ENCODE assay signal across 12 mouse cellular contexts in the genomic region with DNA sequence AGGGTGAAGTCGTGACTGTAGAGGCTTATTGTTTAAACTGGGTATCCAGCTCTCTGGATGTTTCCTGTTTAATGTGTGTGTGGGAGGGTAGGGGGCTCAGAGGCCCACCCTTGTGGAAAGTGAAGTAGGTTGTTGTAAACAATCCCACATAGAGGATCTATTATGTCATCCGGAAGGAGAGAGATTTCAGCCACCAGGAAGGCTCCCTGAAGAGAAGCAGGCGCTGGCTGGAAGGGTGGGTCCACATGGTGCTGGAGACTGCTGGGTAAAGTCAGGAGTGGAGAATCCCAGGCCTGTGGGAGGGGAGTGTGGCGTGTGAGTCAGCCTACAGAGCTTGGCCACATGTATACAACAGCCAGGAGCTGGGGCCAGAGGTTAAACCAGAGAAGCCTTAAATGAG. TPM values are rescaled to one million over a fixed set of nuclear protein-coding genes. Genes with fewer than 3 reads are reported as not detected.
DNase-seq lines count a peak whose midpoint lies in the region; ATAC-seq and TF ChIP-seq lines count a peak whose summit lies in the region.
"Had no signal": no experiment of that assay in that cellular context is flagged by ENCODE, and none has a peak within 500 bp of the region (broad histone marks: within the 10 kb centered on the region; RNA-seq: fewer than 3 reads in every experiment).

No protein-coding gene starts in this region.

- peak; percentile 94 for TF ChIP-seq EP300 in lung, postnatal 0 days (IDR thresholded peaks at IDR 0.05)

- 25% methylated on average over 4 of the region's 4 CpGs for WGBS in heart, embryonic 14.5 days
- 15% methylated on average over 4 of the region's 4 CpGs for WGBS in lung, postnatal 0 days
- WGBS in midbrain, embryonic 10.5 days = 56% methylated on average over 4 of the region's 4 CpGs

- peak overlapping the region; percentile 32; the same call in 1 of the 2 replicates for H3K9ac ChIP-seq in ES-E14 (ENCODE audit: insufficient read depth, low read depth, low read length, poor library complexity, severe bottlenecking)
- H3K9ac ChIP-seq in heart, embryonic 14.5 days (ENCODE audit: low read length) = no peak overlapping the region
- H3K9ac ChIP-seq in lung, postnatal 0 days (replicated peaks; ENCODE audit: low read depth) = no peak overlapping the region

- H3K27me3 ChIP-seq in heart, embryonic 14.5 days (ENCODE audit: control insufficient read depth, insufficient read depth, low read length) = no peaks in the 10 kb centered on the region
- no peaks in the 10 kb centered on the region for H3K27me3 ChIP-seq in lung, postnatal 0 days (replicated peaks; ENCODE audit: insufficient read depth, low read length)
- H3K27me3 ChIP-seq in midbrain, embryonic 10.5 days (ENCODE audit: low read depth, poor library complexity, severe bottlenecking) = no peaks in the 10 kb centered on the region

- ATAC-seq in heart, embryonic 14.5 days (ENCODE audit: insufficient number of reproducible peaks, insufficient read depth, low FRiP score, low read depth) = peak; percentile 26; the same call in 1 of the 2 replicates
- ATAC-seq in lung, postnatal 0 days = peak; percentile 80

- H3K27ac ChIP-seq in ES-E14 (ENCODE audit: insufficient read depth, low read depth, low read length, poor library complexity, severe bottlenecking) = no peak overlapping the region
- H3K27ac ChIP-seq in heart, embryonic 14.5 days (replicated peaks in 1 of 2; ENCODE audit: control insufficient read depth in 1 of 2, insufficient read depth in 1 of 2, low read depth in 2 of 2, low read length in 2 of 2) = peak overlapping the region; percentile 58 to 67; a peak in 3 of 4 replicates
- H3K27ac ChIP-seq in lung, postnatal 0 days (ENCODE audit: low read length) = peak overlapping the region; percentile 79
- H3K27ac ChIP-seq in midbrain, embryonic 10.5 days (replicated peaks) = no peak overlapping the region

- in situ Hi-C loops in ES-E14 (cut with MboI; ENCODE audit: low sequenced_read_pairs in 2 of 2, unreplicated experiment in 2 of 2) = no loop called here

- peaks cover 0 to 3% of the 10 kb centered on the region in 2 experiments; a peak in 2 of 4 replicates for H3K4me1 ChIP-seq in ES-E14 (ENCODE audit: control insufficient read depth in 2 of 2, insufficient read depth in 2 of 2, low read length in 2 of 2, poor library complexity in 1 of 2)
- H3K4me1 ChIP-seq in heart, embryonic 14.5 days (ENCODE audit: control insufficient read depth in 2 of 2, insufficient read depth in 2 of 2, low read length in 2 of 2) = peaks cover 21 to 27% of the 10 kb centered on the region in 2 experiments
- H3K4me1 ChIP-seq in lung, postnatal 0 days (ENCODE audit: insufficient read depth, low read depth, low read length) = peaks cover 15% of the 10 kb centered on the region
- peaks cover 38% of the 10 kb centered on the region for H3K4me1 ChIP-seq in midbrain, embryonic 10.5 days

- intact Hi-C loops in gastrocnemius, postnatal 14 days (cut with DNase I; ENCODE audit: low total_unique reads) = no loop called here

- H3K9me3 ChIP-seq in ES-E14 (ENCODE audit: control insufficient read depth, insufficient read depth, low read depth, low read length) = no peaks in the 10 kb centered on the region
- H3K9me3 ChIP-seq in heart, embryonic 14.5 days (ENCODE audit: control insufficient read depth, low read length) = no peaks in the 10 kb centered on the region
- no peaks in the 10 kb centered on the region for H3K9me3 ChIP-seq in lung, postnatal 0 days (ENCODE audit: low read length)
- H3K9me3 ChIP-seq in midbrain, embryonic 10.5 days (replicated peaks) = no peaks in the 10 kb centered on the region

- DNase-seq in gastrocnemius, postnatal 14 days = peak; percentile 26
- DNase-seq in gastrocnemius, adult 18-20 months (ENCODE audit: low spot score) = no peak
- no peak for DNase-seq in ES-E14 (ENCODE audit: low read depth, low spot score)
- DNase-seq in lung, postnatal 0 days (ENCODE audit: low spot score) = peak; percentile 87
- no peak for DNase-seq in midbrain, embryonic 10.5 days (ENCODE audit: low spot score)
- DNase-seq in frontal cortex, postnatal 10 days (ENCODE audit: low spot score in 2 of 2) = no peak
- no peak for DNase-seq in cerebellum, postnatal 10 days

- no peak overlapping the region for H3K4me2 ChIP-seq in heart, embryonic 14.5 days (ENCODE audit: low read length)
- no peak overlapping the region for H3K4me2 ChIP-seq in lung, postnatal 0 days (replicated peaks; ENCODE audit: low read depth, low read length)

- H3K4me3 ChIP-seq in ES-E14 (ENCODE audit: insufficient read depth in 1 of 2, low read depth in 1 of 2, low read length in 2 of 2, poor library complexity in 1 of 2, severe bottlenecking in 1 of 2) = no peak overlapping the region
- no peak overlapping the region for H3K4me3 ChIP-seq in heart, embryonic 14.5 days (ENCODE audit: control insufficient read depth in 1 of 2, insufficient read depth in 1 of 2, low read depth in 1 of 2, low read length in 2 of 2)
- no peak overlapping the region for H3K4me3 ChIP-seq in lung, postnatal 0 days (ENCODE audit: low read depth, low read length)
- H3K4me3 ChIP-seq in midbrain, embryonic 10.5 days = no peak overlapping the region

- no peak for TF ChIP-seq CTCF in lung, postnatal 0 days (IDR thresholded peaks at IDR 0.05)

- no peaks in the 10 kb centered on the region for H3K36me3 ChIP-seq in ES-E14 (ENCODE audit: control insufficient read depth, insufficient read depth, low read length, poor library complexity, severe bottlenecking)
- peaks cover 7% of the 10 kb centered on the region for H3K36me3 ChIP-seq in heart, embryonic 14.5 days (ENCODE audit: control insufficient read depth, insufficient read depth, low read length)
- H3K36me3 ChIP-seq in lung, postnatal 0 days (ENCODE audit: insufficient read depth, low read length) = no peaks in the 10 kb centered on the region
- H3K36me3 ChIP-seq in midbrain, embryonic 10.5 days = 0 out of 2 replicates have a peak, but pooled peaks cover 2% of the 10 kb centered on the region

TF ChIP-seq in ES-E14, 5 proteins besides CTCF, POLR2A, EP300 and RAD21:
- TF ChIP-seq HCFC1 (IDR thresholded peaks at IDR 0.05; ENCODE audit: borderline replicate concordance, insufficient read depth, low read length) (no peak), CHD2 (IDR thresholded peaks at IDR 0.05; ENCODE audit: low read depth, low read length) (no peak), ZC3H11A (IDR thresholded peaks at IDR 0.05; ENCODE audit: borderline replicate concordance, low read depth, low read length) (no peak), ZNF384 (IDR thresholded peaks at IDR 0.05; ENCODE audit: low read depth, low read length) (no peak)

RNA-seq across cellular contexts. Expression of a gene that starts 1.8 kb away (rescaled TPM):
- 100 to 1,000 TPM; 189 to 234 TPM for total RNA-seq in gastrocnemius, postnatal 14 days (2021)
- 100 to 1,000 TPM; 206 to 228 TPM for total RNA-seq in gastrocnemius, adult 18-20 months (2021)
- 36.1 and 48.5 TPM in 2 replicates for total RNA-seq in ES-E14 (2012; rRNA removed)
- 162 and 181 TPM in 2 replicates for polyA plus RNA-seq in heart, embryonic 14.5 days (2014; fragmentation: Nextera tagmentation; extraction: Ambion mirVana)
- 292 and 310 TPM in 2 replicates for polyA plus RNA-seq in lung, postnatal 0 days (2015; fragmentation: Nextera tagmentation; extraction: Ambion mirVana)
- 71.1 and 82.7 TPM in 2 replicates for polyA plus RNA-seq in midbrain, embryonic 10.5 days (2016; fragmentation: Nextera tagmentation; extraction: Ambion mirVana)

RNA-seq across cellular contexts. Expression of a gene that starts 27.8 kb away (rescaled TPM):
- total RNA-seq in gastrocnemius, postnatal 14 days (2021) = under 1 TPM; 0.42 to 0.43 TPM
- total RNA-seq in gastrocnemius, adult 18-20 months (2021) = under 1 TPM in 1 of 2 experiments, not detected in 1; 0.11 TPM
- 0.09 TPM in 1 of 2 replicates, not detected in the other for total RNA-seq in ES-E14 (2012; rRNA removed)
- 0.05 and 0.09 TPM in 2 replicates for polyA plus RNA-seq in heart, embryonic 14.5 days (2014; fragmentation: Nextera tagmentation; extraction: Ambion mirVana)
- 0.12 and 0.15 TPM in 2 replicates for polyA plus RNA-seq in lung, postnatal 0 days (2015; fragmentation: Nextera tagmentation; extraction: Ambion mirVana)
- polyA plus RNA-seq in midbrain, embryonic 10.5 days (2016; fragmentation: Nextera tagmentation; extraction: Ambion mirVana) = 0.05 TPM in 1 of 2 replicates, not detected in the other
- total RNA-seq: megakaryocyte-erythroid progenitor cell, adult 5-6 weeks had no signal
- polyA plus RNA-seq: C2C12; embryonic facial prominence, embryonic 11.5 days; limb, embryonic 11.5 days had no signal

RNA-seq across cellular contexts. Expression of a gene that starts 30.6 kb away (rescaled TPM):
- 1 to 10 TPM; 1.8 to 2.5 TPM for total RNA-seq in gastrocnemius, postnatal 14 days (2021)
- 1 to 10 TPM; 1.8 to 1.9 TPM for total RNA-seq in gastrocnemius, adult 18-20 months (2021)
- 19.3 and 21.2 TPM in 2 replicates for total RNA-seq in ES-E14 (2012; rRNA removed)
- 24.0 and 24.3 TPM in 2 replicates for polyA plus RNA-seq in heart, embryonic 14.5 days (2014; fragmentation: Nextera tagmentation; extraction: Ambion mirVana)
- polyA plus RNA-seq in lung, postnatal 0 days (2015; fragmentation: Nextera tagmentation; extraction: Ambion mirVana) = 9.7 and 9.9 TPM in 2 replicates
- polyA plus RNA-seq in midbrain, embryonic 10.5 days (2016; fragmentation: Nextera tagmentation; extraction: Ambion mirVana) = 38.1 and 46.6 TPM in 2 replicates

RNA-seq across cellular contexts. Expression of a gene that starts 47.3 kb away (rescaled TPM):
- total RNA-seq in gastrocnemius, postnatal 14 days (2021) = 10 to 100 TPM; 68.8 to 69.3 TPM
- 100 to 1,000 TPM; 204 to 208 TPM for total RNA-seq in gastrocnemius, adult 18-20 months (2021)
- total RNA-seq in ES-E14 (2012; rRNA removed) = 135 and 139 TPM in 2 replicates
- polyA plus RNA-seq in heart, embryonic 14.5 days (2014; fragmentation: Nextera tagmentation; extraction: Ambion mirVana) = 45.5 and 48.8 TPM in 2 replicates
- 64.2 and 64.6 TPM in 2 replicates for polyA plus RNA-seq in lung, postnatal 0 days (2015; fragmentation: Nextera tagmentation; extraction: Ambion mirVana)
- polyA plus RNA-seq in midbrain, embryonic 10.5 days (2016; fragmentation: Nextera tagmentation; extraction: Ambion mirVana) = 69.7 and 74.8 TPM in 2 replicates

RNA-seq across cellular contexts. Expression of a gene that starts 50.7 kb away (rescaled TPM):
- 1 to 10 TPM; 5.1 to 5.5 TPM for total RNA-seq in gastrocnemius, postnatal 14 days (2021)
- 1 to 10 TPM; 2.7 to 3.7 TPM for total RNA-seq in gastrocnemius, adult 18-20 months (2021)
- total RNA-seq in ES-E14 (2012; rRNA removed) = 40.6 and 53.9 TPM in 2 replicates
- polyA plus RNA-seq in heart, embryonic 14.5 days (2014; fragmentation: Nextera tagmentation; extraction: Ambion mirVana) = 19.1 and 19.4 TPM in 2 replicates
- 33.4 and 37.2 TPM in 2 replicates for polyA plus RNA-seq in lung, postnatal 0 days (2015; fragmentation: Nextera tagmentation; extraction: Ambion mirVana)
- 46.2 and 52.1 TPM in 2 replicates for polyA plus RNA-seq in midbrain, embryonic 10.5 days (2016; fragmentation: Nextera tagmentation; extraction: Ambion mirVana)

Comparison
In these comparisons a context has a peak if more than half of its experiments do, and no peak if none do; other contexts are left out.
1. DNase-seq: peak in gastrocnemius, postnatal 14 days (single experiment) and lung, postnatal 0 days (single experiment); none in gastrocnemius, adult 18-20 months (single experiment), ES-E14 (single experiment), midbrain, embryonic 10.5 days (single experiment), frontal cortex, postnatal 10 days (0 of 2) and cerebellum, postnatal 10 days (0 of 2).
2. H3K27ac ChIP-seq: peak in heart, embryonic 14.5 days (2 of 2) and lung, postnatal 0 days (single experiment); none in ES-E14 (single experiment) and midbrain, embryonic 10.5 days (single experiment).